Mouse (Mus musculus): ENCODE measurements around the gene Pdgfc. TPM values are rescaled to one million over a fixed set of nuclear protein-coding genes. Genes with fewer than 3 reads are reported as not detected.

Gene Pdgfc
- polyA plus RNA-seq, 1 experiment from 2014 or later = 17.3 TPM

- Histone ChIP-seq H3K27me3 (ENCODE audit: control insufficient read depth, insufficient read depth, low read length) (no peaks in the 10 kb centered on the region), H3K9ac (ENCODE audit: low read depth, low read length) (no peak overlapping the region), H3K4me2 (replicated peaks; ENCODE audit: low read depth, low read length) (no peak overlapping the region), H3K36me3 (ENCODE audit: control insufficient read depth, insufficient read depth, low read length) (no peaks in the 10 kb centered on the region), H3K4me1 (replicated peaks; ENCODE audit: control insufficient read depth, insufficient read depth, low read length) (no peaks in the 10 kb centered on the region), H3K4me3 (ENCODE audit: low read depth, low read length) (no peak overlapping the region), H3K27ac (ENCODE audit: low read depth, low read length) (no peak overlapping the region), H3K9me3 (ENCODE audit: control insufficient read depth, low read length) (no peaks in the 10 kb centered on the region)
- peak; percentile 6 for DNase-seq (ENCODE audit: low spot score)
- 24% methylated on average over 7 of the region's 7 CpGs for whole genome bisulfite sequencing
- ATAC-seq (ENCODE audit: low FRiP score) = 0 out of 2 replicates have a peak, but pooled peaks have one; percentile 14
Measured at GRCm38 (mm10) chr3:81242697-81243590, 206.7 kb downstream of the Pdgfc start.

- WGBS = 54% methylated on average over 6 of the region's 6 CpGs
Measured at GRCm38 (mm10) chr3:81243591-81243990, 207.4 kb downstream of the Pdgfc start.

GRCm38 (mm10) chr3:81262801-81263200, 226.6 kb downstream of the Pdgfc start:
- H3K27me3 ChIP-seq (ENCODE audit: control insufficient read depth, insufficient read depth, low read length) = no peaks in the 10 kb centered on the region
- H3K4me2 ChIP-seq (replicated peaks; ENCODE audit: low read depth, low read length) = no peak overlapping the region
- H3K36me3 ChIP-seq (ENCODE audit: control insufficient read depth, insufficient read depth, low read length) = no peaks in the 10 kb centered on the region
- WGBS = 94% methylated on average over 1 of the region's 1 CpGs
- ATAC-seq (ENCODE audit: low FRiP score) = no peak
- no peak overlapping the region for H3K27ac ChIP-seq (ENCODE audit: low read depth, low read length)
- DNase-seq (ENCODE audit: low spot score) = no peak
- no peak overlapping the region for H3K4me3 ChIP-seq (ENCODE audit: low read depth, low read length)
- H3K4me1 ChIP-seq (replicated peaks; ENCODE audit: control insufficient read depth, insufficient read depth, low read length) = no peaks in the 10 kb centered on the region
- no peak overlapping the region for H3K9ac ChIP-seq (ENCODE audit: low read depth, low read length)
- H3K9me3 ChIP-seq (ENCODE audit: control insufficient read depth, low read length) = no peaks in the 10 kb centered on the region

More at GRCm38 (mm10) chr3:81243591-81243990, 207.4 kb downstream of the Pdgfc start:
- H3K4me1 ChIP-seq (replicated peaks; ENCODE audit: control insufficient read depth, insufficient read depth, low read length) = no peaks in the 10 kb centered on the region
- no peaks in the 10 kb centered on the region for H3K36me3 ChIP-seq (ENCODE audit: control insufficient read depth, insufficient read depth, low read length)
- no peaks in the 10 kb centered on the region for H3K9me3 ChIP-seq (ENCODE audit: control insufficient read depth, low read length)
- H3K4me3 ChIP-seq (ENCODE audit: low read depth, low read length) = no peak overlapping the region
- H3K27me3 ChIP-seq (ENCODE audit: control insufficient read depth, insufficient read depth, low read length) = no peaks in the 10 kb centered on the region
- H3K9ac ChIP-seq (ENCODE audit: low read depth, low read length) = no peak overlapping the region
- H3K27ac ChIP-seq (ENCODE audit: low read depth, low read length) = no peak overlapping the region
- DNase-seq (ENCODE audit: low spot score) (no peak), ATAC-seq (ENCODE audit: low FRiP score) (no peak)
- no peak overlapping the region for H3K4me2 ChIP-seq (replicated peaks; ENCODE audit: low read depth, low read length)

Other genes starting within 250 kb of the Pdgfc start
- gene Gria2, start 233.6 kb upstream of the Pdgfc start, polyA plus RNA-seq (2014; fragmentation: Nextera tagmentation; extraction: Ambion mirVana) = 20.7 and 37.2 TPM in 2 replicates
- gene Glrb, start 122.8 kb upstream of the Pdgfc start, polyA plus RNA-seq (2014; fragmentation: Nextera tagmentation; extraction: Ambion mirVana) = 13.7 and 14.7 TPM in 2 replicates